Mouse (Mus musculus) E14TG2a.4 (cell line): ENCODE data around the gene Gm42715.

Experiments
- H3K27me3 ChIP-seq: 2 replicates; pipeline ENCODE4 v1.6.1; 2014; ENCODE audit warnings: low read length, control low read depth; ENCODE audit not compliant: insufficient read depth
- H3K36me3 ChIP-seq: 2 replicates; pipeline ENCODE4 v1.6.1; 2014; ENCODE audit warnings: low read length, control low read depth; ENCODE audit not compliant: insufficient read depth
- H3K4me1 ChIP-seq: replicated peaks from 2 replicates; pipeline ENCODE4 v1.6.1; 2014; ENCODE audit warnings: low read depth, low read length, control low read depth
- H3K4me3 ChIP-seq: replicated peaks from 2 replicates; pipeline ENCODE4 v1.5.1; 2014; ENCODE audit warnings: mild to moderate bottlenecking, low read length
- H3K9me3 ChIP-seq: 2 replicates; pipeline ENCODE4 v1.6.1; 2014; ENCODE audit warnings: low read length, control low read depth
- CTCF ChIP-seq: conservative IDR thresholded peaks from 2 replicates; pipeline ENCODE4 v1.5.1; 2014; ENCODE audit warnings: low read length
- NANOG ChIP-seq: IDR thresholded peaks from 2 replicates; pipeline ENCODE4 v1.6.1; 2014; ENCODE audit warnings: borderline replicate concordance, low read length, mixed read lengths
- POU5F1 ChIP-seq: IDR thresholded peaks from 2 replicates; pipeline ENCODE4 v1.6.1; 2014; ENCODE audit warnings: low read length, borderline replicate concordance

Gene Gm42715

DNA sequence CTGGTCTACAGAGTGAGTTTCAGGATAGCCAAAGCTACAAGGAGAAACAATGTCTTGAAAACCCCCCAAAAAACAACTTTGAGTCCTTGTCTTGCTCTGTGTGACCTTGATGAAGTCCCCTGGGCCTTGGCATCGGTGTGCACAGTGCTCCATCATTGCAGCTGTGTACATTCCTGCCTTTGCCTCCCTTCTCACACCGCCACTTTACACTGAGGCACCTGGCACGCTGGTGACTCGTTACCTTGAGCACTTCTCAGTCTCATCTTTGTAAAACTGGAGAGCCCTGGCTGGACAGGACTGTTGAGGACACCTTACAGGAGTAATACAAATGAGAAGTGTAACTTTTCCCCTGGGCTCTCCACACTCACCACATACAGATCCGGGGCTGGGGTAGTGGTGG, 67.8 kb downstream of the Gm42715 start:
- Histone ChIP-seq H3K4me1 (peaks cover 64% of the 10 kb centered on the region), H3K4me3 (peak overlapping the region; percentile 99), H3K36me3 (peaks cover 62% of the 10 kb centered on the region), H3K27me3 (no peaks in the 10 kb centered on the region), H3K9me3 (no peaks in the 10 kb centered on the region)
- TF ChIP-seq POU5F1 = no peak
- no peak for TF ChIP-seq CTCF
- no peak for TF ChIP-seq NANOG

GRCm38 (mm10) chr7:127588011-127588871, 68.9 kb downstream of the Gm42715 start, which contains the start of the genes Ccdc189 and Rnf40:
Gene Ccdc189 (minus strand): TSS chr7:127588595.
Gene Rnf40 (plus strand): TSS chr7:127588767.
- TF ChIP-seq CTCF (no peak), NANOG (no peak), POU5F1 (no peak)

GRCm38 (mm10) chr7:127588901-127589300, 69.5 kb downstream of the Gm42715 start:
- Histone ChIP-seq H3K9me3 (no peaks in the 10 kb centered on the region), H3K4me1 (peaks cover 65% of the 10 kb centered on the region), H3K4me3 (peak overlapping the region; percentile 99), H3K27me3 (no peaks in the 10 kb centered on the region), H3K36me3 (peaks cover 62% of the 10 kb centered on the region)
- TF ChIP-seq CTCF = no peak
- TF ChIP-seq NANOG = no peak
- TF ChIP-seq POU5F1 = no peak

More at GRCm38 (mm10) chr7:127588011-127588871, 68.9 kb downstream of the Gm42715 start, which contains the start of the genes Ccdc189 and Rnf40:
- peaks cover 69% of the 10 kb centered on the region for H3K4me1 ChIP-seq
- H3K9me3 ChIP-seq = no peaks in the 10 kb centered on the region
- H3K4me3 ChIP-seq = peak within 1 kb of the TSS; percentile 99
- no peaks in the 10 kb centered on the region for H3K27me3 ChIP-seq
- peaks cover 62% of the 10 kb centered on the region for H3K36me3 ChIP-seq

DNA sequence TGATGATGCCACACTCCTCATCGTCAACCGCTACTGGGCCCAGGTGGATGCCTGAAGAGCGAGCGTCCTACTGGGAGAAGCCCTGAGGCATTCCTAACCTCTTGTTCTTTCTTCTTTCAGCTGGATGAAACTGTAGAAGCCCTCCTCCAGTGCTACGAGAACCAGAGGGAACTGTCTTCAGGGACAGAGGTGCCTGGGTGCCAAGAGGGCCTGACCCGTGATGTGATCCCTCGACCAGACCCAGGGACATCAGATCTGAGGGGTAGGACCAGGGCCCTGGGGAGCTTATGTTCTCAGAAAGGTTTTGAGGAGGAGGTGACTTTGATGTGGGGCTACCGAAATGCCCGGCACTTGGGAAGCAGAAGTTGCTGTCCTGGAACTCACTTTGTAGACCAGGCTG, 70.3 kb downstream of the Gm42715 start:
- Histone ChIP-seq H3K9me3 (no peaks in the 10 kb centered on the region), H3K4me1 (peaks cover 62% of the 10 kb centered on the region), H3K27me3 (no peaks in the 10 kb centered on the region), H3K36me3 (peaks cover 62% of the 10 kb centered on the region), H3K4me3 (peak overlapping the region; percentile 99)
- TF ChIP-seq POU5F1 = no peak
- TF ChIP-seq NANOG = no peak
- TF ChIP-seq CTCF = no peak

DNA sequence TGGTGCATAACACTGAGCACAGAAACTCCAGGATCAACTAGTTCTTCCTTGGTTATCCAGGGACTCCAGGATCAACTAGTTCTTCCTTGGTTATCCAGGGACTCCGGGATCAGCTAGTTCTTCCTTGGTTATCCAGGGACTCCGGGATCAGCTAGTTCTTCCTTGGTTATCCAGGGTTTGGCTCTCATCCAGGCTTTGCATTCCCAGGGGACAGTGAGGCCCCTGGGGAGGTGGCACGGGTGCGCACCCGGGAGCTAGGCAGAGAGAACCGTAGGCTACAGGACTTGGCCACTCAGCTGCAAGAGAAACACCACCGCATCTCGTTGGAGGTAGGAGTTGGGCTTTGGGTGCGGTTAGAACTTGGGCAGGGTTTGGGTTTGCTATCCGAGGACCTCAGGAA, 71.7 kb downstream of the Gm42715 start:
- peak overlapping the region; percentile 24 for H3K4me3 ChIP-seq
- no peaks in the 10 kb centered on the region for H3K9me3 ChIP-seq
- peaks cover 58% of the 10 kb centered on the region for H3K4me1 ChIP-seq
- no peaks in the 10 kb centered on the region for H3K27me3 ChIP-seq
- TF ChIP-seq NANOG = no peak
- no peak for TF ChIP-seq POU5F1
- no peak for TF ChIP-seq CTCF
- H3K36me3 ChIP-seq = peaks cover 69% of the 10 kb centered on the region

DNA sequence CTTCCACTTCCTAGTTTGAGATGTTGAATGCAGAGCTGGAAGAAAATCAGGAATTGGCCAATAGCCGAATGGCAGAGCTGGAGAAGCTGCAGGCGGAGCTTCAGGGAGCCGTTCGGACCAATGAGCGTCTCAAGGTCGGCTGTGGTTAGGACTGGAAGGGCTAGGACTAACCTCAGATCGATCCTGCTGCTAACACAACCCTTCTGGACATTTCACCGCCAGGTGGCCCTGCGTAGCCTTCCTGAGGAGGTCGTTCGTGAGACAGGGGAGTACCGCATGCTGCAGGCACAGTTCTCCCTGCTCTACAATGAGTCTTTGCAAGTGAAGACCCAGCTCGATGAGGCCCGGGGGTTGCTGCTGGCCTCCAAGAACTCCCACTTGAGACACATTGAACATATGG, 73.2 kb downstream of the Gm42715 start:
- H3K9me3 ChIP-seq = no peaks in the 10 kb centered on the region
- H3K4me3 ChIP-seq = no peak overlapping the region
- H3K36me3 ChIP-seq = peaks cover 83% of the 10 kb centered on the region
- TF ChIP-seq CTCF = no peak; the same call in 1 of the 2 replicates
- no peak for TF ChIP-seq NANOG
- no peak for TF ChIP-seq POU5F1
- H3K27me3 ChIP-seq = no peaks in the 10 kb centered on the region
- H3K4me1 ChIP-seq = peaks cover 63% of the 10 kb centered on the region

DNA sequence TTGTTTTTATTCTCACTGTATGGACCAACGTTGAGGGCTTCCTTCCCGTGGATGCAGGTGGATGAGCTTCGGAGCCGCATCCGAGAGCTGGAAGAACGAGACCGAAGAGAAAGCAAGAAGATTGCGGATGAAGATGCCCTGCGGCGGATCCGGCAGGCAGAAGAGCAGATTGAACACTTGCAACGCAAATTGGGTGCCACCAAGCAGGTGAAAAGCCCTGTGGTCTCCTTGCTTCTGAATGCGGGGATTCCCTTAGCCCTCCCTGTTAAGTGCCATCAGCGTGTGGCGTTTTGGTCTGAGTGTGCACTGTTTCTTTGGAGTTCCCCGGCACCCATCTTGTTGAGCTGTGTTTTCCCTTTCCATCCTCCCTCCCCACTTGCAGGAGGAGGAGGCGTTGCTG, 77.4 kb downstream of the Gm42715 start:
- TF ChIP-seq POU5F1 = no peak
- no peak for TF ChIP-seq CTCF
- TF ChIP-seq NANOG = no peak
- H3K9me3 ChIP-seq = no peaks in the 10 kb centered on the region
- H3K36me3 ChIP-seq = peaks cover 100% of the 10 kb centered on the region
- no peaks in the 10 kb centered on the region for H3K27me3 ChIP-seq
- peaks cover 45% of the 10 kb centered on the region for H3K4me1 ChIP-seq
- H3K4me3 ChIP-seq = 0 out of 2 replicates have a peak overlapping the region, but pooled peaks have one; percentile 32

- H3K9me3 ChIP-seq = no peaks in the 10 kb centered on the region
- TF ChIP-seq CTCF (no peak), POU5F1 (no peak), NANOG (no peak)
- peaks cover 62% of the 10 kb centered on the region for H3K4me1 ChIP-seq
- H3K4me3 ChIP-seq = no peak overlapping the region
- no peaks in the 10 kb centered on the region for H3K27me3 ChIP-seq
- peaks cover 95% of the 10 kb centered on the region for H3K36me3 ChIP-seq
These were observed 81.2 kb downstream of the Gm42715 start for GRCm38 (mm10) chr7:127600612-127601011.
